ENCODE assay signal across 8 mouse cellular contexts in genomic region chr3:142880790-142881588, GRCm38 (mm10). TPM values are rescaled to one million over a fixed set of nuclear protein-coding genes. Genes with fewer than 3 reads are reported as not detected.
DNase-seq lines count a peak whose midpoint lies in the region; ATAC-seq and TF ChIP-seq lines count a peak whose summit lies in the region.

No protein-coding gene starts in this region.

- H3K9ac ChIP-seq in forebrain, embryonic 16.5 days (replicated peaks; ENCODE audit: low read depth, low read length) = peak overlapping the region; percentile 83
- peak overlapping the region; percentile 98 for H3K9ac ChIP-seq in kidney, embryonic 14.5 days (ENCODE audit: low read depth, low read length)
- peak overlapping the region; percentile 92 for H3K9ac ChIP-seq in lung, embryonic 15.5 days

- peak overlapping the region; percentile 93 for H3K27ac ChIP-seq in forebrain, embryonic 16.5 days (ENCODE audit: low read length)
- peak overlapping the region; percentile 97 for H3K27ac ChIP-seq in kidney, embryonic 14.5 days (ENCODE audit: low read depth, low read length)
- H3K27ac ChIP-seq in lung, embryonic 15.5 days = peak overlapping the region; percentile 93
- 0 out of 2 replicates have a peak overlapping the region, but pooled peaks have one; percentile 53 for H3K27ac ChIP-seq in olfactory bulb, adult 2 months (ENCODE audit: insufficient read depth, low read depth, low read length)

- no peaks in the 10 kb centered on the region for H3K27me3 ChIP-seq in forebrain, embryonic 16.5 days (replicated peaks; ENCODE audit: control insufficient read depth, insufficient read depth, low read length)
- H3K27me3 ChIP-seq in kidney, embryonic 14.5 days (ENCODE audit: control insufficient read depth, insufficient read depth, low read length) = no peaks in the 10 kb centered on the region
- no peaks in the 10 kb centered on the region for H3K27me3 ChIP-seq in lung, embryonic 15.5 days

- no peak for TF ChIP-seq CTCF in olfactory bulb, adult 2 months (IDR thresholded peaks at IDR 0.05; ENCODE audit: insufficient read depth, low read depth, low read length)

- under 1% methylated on average over 46 of the region's 72 CpGs for WGBS in forebrain, embryonic 16.5 days
- 0% methylated on average over 33 of the region's 72 CpGs for WGBS in kidney, embryonic 14.5 days
- under 1% methylated on average over 42 of the region's 72 CpGs for WGBS in lung, embryonic 15.5 days
- WGBS in olfactory bulb, adult 2 months = under 1% methylated on average over 69 of the region's 72 CpGs

- H3K4me2 ChIP-seq in forebrain, embryonic 16.5 days (ENCODE audit: low read length) = peak overlapping the region; percentile 66
- peak overlapping the region; percentile 48 for H3K4me2 ChIP-seq in kidney, embryonic 14.5 days (replicated peaks; ENCODE audit: low read depth, low read length)
- H3K4me2 ChIP-seq in lung, embryonic 15.5 days = peak overlapping the region; percentile 47

- H3K4me1 ChIP-seq in forebrain, embryonic 16.5 days (replicated peaks; ENCODE audit: control insufficient read depth, insufficient read depth, low read length) = peaks cover 5% of the 10 kb centered on the region; the same call in 1 of the 2 replicates
- 0 out of 2 replicates have a peak, but pooled peaks cover 3% of the 10 kb centered on the region for H3K4me1 ChIP-seq in kidney, embryonic 14.5 days (ENCODE audit: control insufficient read depth, insufficient read depth, low read length)
- 0 out of 2 replicates have a peak, but pooled peaks cover 5% of the 10 kb centered on the region for H3K4me1 ChIP-seq in lung, embryonic 15.5 days
- H3K4me1 ChIP-seq in olfactory bulb, adult 2 months (ENCODE audit: control insufficient read depth, insufficient read depth, low read length) = no peaks in the 10 kb centered on the region

- H3K9me3 ChIP-seq in forebrain, embryonic 16.5 days (ENCODE audit: control insufficient read depth, low read length) = no peaks in the 10 kb centered on the region
- H3K9me3 ChIP-seq in kidney, embryonic 14.5 days (ENCODE audit: control insufficient read depth, low read length) = no peaks in the 10 kb centered on the region
- H3K9me3 ChIP-seq in lung, embryonic 15.5 days = no peaks in the 10 kb centered on the region

- DNase-seq in urinary bladder, postnatal 14 days (ENCODE audit: low spot score) = peak; percentile 27
- no peak for DNase-seq in urinary bladder, adult 18-20 months (ENCODE audit: low spot score in 2 of 2)
- peak; percentile 7 for DNase-seq in brain, adult 2 months (ENCODE audit: low read depth, low spot score)

- ATAC-seq in forebrain, embryonic 16.5 days = peak; percentile 7
- ATAC-seq in kidney, embryonic 14.5 days (ENCODE audit: low FRiP score, low TSS enrichment) = peak; percentile 33
- ATAC-seq in lung, embryonic 15.5 days (ENCODE audit: borderline replicate concordance, extremely low read depth, low FRiP score, low TSS enrichment) = peak; percentile 19
- no peak for ATAC-seq in frontal cortex, adult (ENCODE audit: low TSS enrichment)

- H3K4me3 ChIP-seq in forebrain, embryonic 16.5 days (replicated peaks; ENCODE audit: low read length) = peak overlapping the region; percentile 72
- H3K4me3 ChIP-seq in kidney, embryonic 14.5 days (ENCODE audit: low read length) = peak overlapping the region; percentile 100
- peak overlapping the region; percentile 87 for H3K4me3 ChIP-seq in lung, embryonic 15.5 days
- peak overlapping the region; percentile 97 for H3K4me3 ChIP-seq in olfactory bulb, adult 2 months (ENCODE audit: insufficient read depth, low read depth, low read length)

- H3K36me3 ChIP-seq in forebrain, embryonic 16.5 days (ENCODE audit: control insufficient read depth, insufficient read depth) = no peaks in the 10 kb centered on the region
- no peaks in the 10 kb centered on the region for H3K36me3 ChIP-seq in kidney, embryonic 14.5 days (ENCODE audit: control insufficient read depth, insufficient read depth, low read length)
- H3K36me3 ChIP-seq in lung, embryonic 15.5 days = no peaks in the 10 kb centered on the region

- TF ChIP-seq POLR2A in olfactory bulb, adult 2 months (IDR thresholded peaks at IDR 0.05; ENCODE audit: insufficient read depth, low read depth, low read length) = no peak

RNA-seq across cellular contexts. Expression of gene Pkn2, which starts 0.8 kb away (rescaled TPM):
- 25.0 and 29.3 TPM in 2 replicates for polyA plus RNA-seq in forebrain, embryonic 16.5 days (2015; fragmentation: Nextera tagmentation; extraction: Ambion mirVana)
- polyA plus RNA-seq in kidney, embryonic 14.5 days (2014; fragmentation: Nextera tagmentation; extraction: Ambion mirVana) = 56.9 and 57.5 TPM in 2 replicates
- polyA plus RNA-seq in lung, embryonic 15.5 days (2015; fragmentation: Nextera tagmentation; extraction: Ambion mirVana) = 45.5 and 47.7 TPM in 2 replicates
- polyA plus RNA-seq in olfactory bulb, adult 2 months (2012; ENCODE audit: insufficient read depth, insufficient read length, low replicate concordance, missing spikeins) = not detected in 2 replicates

Comparison
In these comparisons a context has a peak if more than half of its experiments do, and no peak if none do; other contexts are left out.
1. DNase-seq: peak in urinary bladder, postnatal 14 days (single experiment) and brain, adult 2 months (single experiment); none in urinary bladder, adult 18-20 months (0 of 2).
2. Peak in every context shown above with its lines, with median percentiles within 50 percentile points of each other: H3K27ac ChIP-seq, H3K4me2 ChIP-seq, H3K4me3 ChIP-seq and H3K9ac ChIP-seq.